In genomic region chr11:44554339-44554738, GRCm38 (mm10) we compare ENCODE assay signal across 28 mouse cellular contexts. TPM values are rescaled to one million over a fixed set of nuclear protein-coding genes. Genes with fewer than 3 reads are reported as not detected.
DNase-seq lines count a peak whose midpoint lies in the region; ATAC-seq lines count a peak whose summit lies in the region.
"Had no signal": no experiment of that assay in that cellular context is flagged by ENCODE, and none has a peak within 500 bp of the region (broad histone marks: within the 10 kb centered on the region; RNA-seq: fewer than 3 reads in every experiment).

No protein-coding gene starts in this region.

- ATAC-seq in forebrain, embryonic 12.5 days (ENCODE audit: low FRiP score) = 0 out of 2 replicates have a peak, but pooled peaks have one; percentile 30
- no peak for ATAC-seq in forebrain, embryonic 13.5 days
- ATAC-seq in intestine, embryonic 14.5 days (replicated peaks; ENCODE audit: low FRiP score, low TSS enrichment, low read depth) = peak; percentile 53; the same call in 1 of the 2 replicates
- ATAC-seq in intestine, embryonic 15.5 days = no peak
- peak; percentile 52; the same call in 1 of the 2 replicates for ATAC-seq in midbrain, embryonic 16.5 days
- no peak for ATAC-seq in midbrain, embryonic 13.5 days
- ATAC-seq: Patski had no signal

- H3K4me2 ChIP-seq in forebrain, embryonic 12.5 days = no peak overlapping the region
- no peak overlapping the region for H3K4me2 ChIP-seq in forebrain, embryonic 13.5 days
- no peak overlapping the region for H3K4me2 ChIP-seq in intestine, embryonic 14.5 days (ENCODE audit: low read length)
- no peak overlapping the region for H3K4me2 ChIP-seq in intestine, embryonic 15.5 days (replicated peaks)
- no peak overlapping the region for H3K4me2 ChIP-seq in midbrain, embryonic 16.5 days (ENCODE audit: low read length)
- no peak overlapping the region for H3K4me2 ChIP-seq in midbrain, embryonic 13.5 days (replicated peaks)
- H3K4me2 ChIP-seq: embryonic facial prominence, embryonic 15.5 days; heart, embryonic 12.5 days; hindbrain, embryonic 14.5 days; limb, embryonic 13.5 days; liver, embryonic 13.5 days; midbrain, embryonic 12.5 days had no signal

- no peaks in the 10 kb centered on the region for H3K9me3 ChIP-seq in forebrain, embryonic 12.5 days
- no peaks in the 10 kb centered on the region for H3K9me3 ChIP-seq in forebrain, embryonic 13.5 days (replicated peaks)
- H3K9me3 ChIP-seq in intestine, embryonic 14.5 days (ENCODE audit: control insufficient read depth, low read length) = no peaks in the 10 kb centered on the region
- H3K9me3 ChIP-seq in intestine, embryonic 15.5 days = no peaks in the 10 kb centered on the region
- H3K9me3 ChIP-seq in midbrain, embryonic 16.5 days (replicated peaks; ENCODE audit: control insufficient read depth, low read length, poor library complexity, severe bottlenecking) = no peaks in the 10 kb centered on the region
- H3K9me3 ChIP-seq in midbrain, embryonic 13.5 days = no peaks in the 10 kb centered on the region
- H3K9me3 ChIP-seq: limb, embryonic 13.5 days; liver, embryonic 13.5 days; midbrain, embryonic 12.5 days had no signal

- no peaks in the 10 kb centered on the region for H3K27me3 ChIP-seq in forebrain, embryonic 12.5 days
- no peaks in the 10 kb centered on the region for H3K27me3 ChIP-seq in forebrain, embryonic 13.5 days
- H3K27me3 ChIP-seq in intestine, embryonic 14.5 days (replicated peaks; ENCODE audit: control insufficient read depth, insufficient read depth, low read length) = no peaks in the 10 kb centered on the region
- no peaks in the 10 kb centered on the region for H3K27me3 ChIP-seq in intestine, embryonic 15.5 days (replicated peaks)
- no peaks in the 10 kb centered on the region for H3K27me3 ChIP-seq in midbrain, embryonic 16.5 days (ENCODE audit: control insufficient read depth, insufficient read depth, low read depth, low read length)
- H3K27me3 ChIP-seq in midbrain, embryonic 13.5 days = no peaks in the 10 kb centered on the region
- H3K27me3 ChIP-seq: embryonic facial prominence, embryonic 15.5 days; heart, embryonic 12.5 days; limb, embryonic 13.5 days; liver, embryonic 13.5 days; midbrain, embryonic 12.5 days; Patski had no signal

- 90% methylated on average over 4 of the region's 4 CpGs for WGBS in forebrain, embryonic 12.5 days
- WGBS in forebrain, embryonic 13.5 days = 81% methylated on average over 4 of the region's 4 CpGs
- 72% methylated on average over 4 of the region's 4 CpGs for WGBS in intestine, embryonic 14.5 days
- 63% methylated on average over 4 of the region's 4 CpGs for WGBS in intestine, embryonic 15.5 days
- WGBS in midbrain, embryonic 16.5 days = 79% methylated on average over 4 of the region's 4 CpGs
- WGBS in midbrain, embryonic 13.5 days = 81% methylated on average over 4 of the region's 4 CpGs

- no peaks in the 10 kb centered on the region for H3K4me1 ChIP-seq in forebrain, embryonic 12.5 days
- H3K4me1 ChIP-seq in forebrain, embryonic 13.5 days = no peaks in the 10 kb centered on the region
- no peaks in the 10 kb centered on the region for H3K4me1 ChIP-seq in intestine, embryonic 14.5 days (replicated peaks; ENCODE audit: control insufficient read depth, insufficient read depth, low read length)
- no peaks in the 10 kb centered on the region for H3K4me1 ChIP-seq in intestine, embryonic 15.5 days (replicated peaks)
- peaks cover 3% of the 10 kb centered on the region; the same call in 1 of the 2 replicates for H3K4me1 ChIP-seq in midbrain, embryonic 16.5 days (ENCODE audit: control insufficient read depth, insufficient read depth, low read length)
- H3K4me1 ChIP-seq in midbrain, embryonic 13.5 days (replicated peaks) = no peaks in the 10 kb centered on the region
- H3K4me1 ChIP-seq: embryonic facial prominence, embryonic 15.5 days; heart, embryonic 12.5 days; limb, embryonic 13.5 days; liver, embryonic 13.5 days; midbrain, embryonic 12.5 days had no signal

- H3K36me3 ChIP-seq in forebrain, embryonic 12.5 days (replicated peaks) = peaks cover 66% of the 10 kb centered on the region
- H3K36me3 ChIP-seq in forebrain, embryonic 13.5 days (ENCODE audit: poor library complexity, severe bottlenecking) = peaks cover 75% of the 10 kb centered on the region
- peaks cover 88% of the 10 kb centered on the region for H3K36me3 ChIP-seq in intestine, embryonic 14.5 days (ENCODE audit: control insufficient read depth, insufficient read depth, low read length)
- H3K36me3 ChIP-seq in intestine, embryonic 15.5 days = peaks cover 50% of the 10 kb centered on the region
- H3K36me3 ChIP-seq in midbrain, embryonic 16.5 days (ENCODE audit: control insufficient read depth, insufficient read depth, low read length) = peaks cover 32% of the 10 kb centered on the region
- peaks cover 68% of the 10 kb centered on the region for H3K36me3 ChIP-seq in midbrain, embryonic 13.5 days

- H3K4me3 ChIP-seq in forebrain, embryonic 12.5 days (replicated peaks) = no peak overlapping the region
- H3K4me3 ChIP-seq in forebrain, embryonic 13.5 days = no peak overlapping the region
- no peak overlapping the region for H3K4me3 ChIP-seq in intestine, embryonic 14.5 days (ENCODE audit: low read depth, low read length)
- no peak overlapping the region for H3K4me3 ChIP-seq in intestine, embryonic 15.5 days (replicated peaks)
- H3K4me3 ChIP-seq in midbrain, embryonic 16.5 days (ENCODE audit: low read depth, low read length) = no peak overlapping the region
- H3K4me3 ChIP-seq in midbrain, embryonic 13.5 days (replicated peaks) = no peak overlapping the region
- H3K4me3 ChIP-seq: embryonic facial prominence, embryonic 15.5 days; gastrocnemius, adult 2 months; heart, embryonic 12.5 days; layer of hippocampus, adult 2 months; limb, embryonic 13.5 days; liver, embryonic 13.5 days; midbrain, embryonic 12.5 days had no signal

- H3K9ac ChIP-seq in forebrain, embryonic 12.5 days = no peak overlapping the region
- H3K9ac ChIP-seq in forebrain, embryonic 13.5 days = no peak overlapping the region
- H3K9ac ChIP-seq in intestine, embryonic 14.5 days (ENCODE audit: low read length) = no peak overlapping the region
- no peak overlapping the region for H3K9ac ChIP-seq in intestine, embryonic 15.5 days
- H3K9ac ChIP-seq in midbrain, embryonic 16.5 days (ENCODE audit: low read depth, low read length) = no peak overlapping the region
- H3K9ac ChIP-seq in midbrain, embryonic 13.5 days (replicated peaks) = no peak overlapping the region
- H3K9ac ChIP-seq: embryonic facial prominence, embryonic 15.5 days; heart, embryonic 12.5 days; hindbrain, embryonic 14.5 days; limb, embryonic 13.5 days; liver, embryonic 13.5 days; midbrain, embryonic 12.5 days had no signal

- no peak for DNase-seq in intestine, embryonic 14.5 days (ENCODE audit: low spot score)
- no peak for DNase-seq in kidney, adult 11 months
- DNase-seq in adipocyte (ENCODE audit: low spot score) = no peak
- DNase-seq: adrenal gland, postnatal 25 days; cerebellum, adult 18-20 months; cerebellum, postnatal 25 days; embryo, embryonic 11 days; gastrocnemius, adult 2 months; heart, postnatal 14 days; kidney, adult 2 months; kidney, postnatal 10 days; layer of hippocampus, postnatal 36 days; liver, embryonic 13.5 days; lung, postnatal 14 days; right cerebral cortex, adult 18-20 months; thymus, postnatal 14 days had no signal

- no peak overlapping the region for H3K27ac ChIP-seq in forebrain, embryonic 12.5 days
- H3K27ac ChIP-seq in forebrain, embryonic 13.5 days = no peak overlapping the region
- no peak overlapping the region for H3K27ac ChIP-seq in intestine, embryonic 14.5 days (ENCODE audit: low read depth)
- no peak overlapping the region for H3K27ac ChIP-seq in intestine, embryonic 15.5 days
- H3K27ac ChIP-seq in midbrain, embryonic 16.5 days (ENCODE audit: low read length) = no peak overlapping the region
- H3K27ac ChIP-seq in midbrain, embryonic 13.5 days = no peak overlapping the region
- H3K27ac ChIP-seq: embryonic facial prominence, embryonic 15.5 days; gastrocnemius, adult 2 months; hindbrain, embryonic 14.5 days; layer of hippocampus, adult 2 months; limb, embryonic 13.5 days; liver, embryonic 13.5 days; midbrain, embryonic 12.5 days had no signal

RNA-seq across cellular contexts. Expression of gene Rnf145, which starts 35.6 kb away (rescaled TPM):
- 118 and 121 TPM in 2 replicates for polyA plus RNA-seq in forebrain, embryonic 12.5 days (2016; fragmentation: Nextera tagmentation; extraction: Ambion mirVana)
- polyA plus RNA-seq in forebrain, embryonic 13.5 days (2015; fragmentation: Nextera tagmentation; extraction: Ambion mirVana) = 78.0 and 84.3 TPM in 2 replicates
- polyA plus RNA-seq in intestine, embryonic 14.5 days (2014; fragmentation: Nextera tagmentation; extraction: Ambion mirVana) = 71.3 and 73.3 TPM in 2 replicates
- polyA plus RNA-seq in intestine, embryonic 15.5 days (2015; fragmentation: Nextera tagmentation; extraction: Ambion mirVana) = 52.1 and 54.8 TPM in 2 replicates
- polyA plus RNA-seq in midbrain, embryonic 16.5 days (2015; fragmentation: Nextera tagmentation; extraction: Ambion mirVana) = 108 and 110 TPM in 2 replicates
- polyA plus RNA-seq in midbrain, embryonic 13.5 days (2015; fragmentation: Nextera tagmentation; extraction: Ambion mirVana) = 114 and 127 TPM in 2 replicates

Comparison
In these comparisons a context has a peak if more than half of its experiments do, and no peak if none do; other contexts are left out.
1. ATAC-seq: peak in forebrain, embryonic 12.5 days (single experiment), intestine, embryonic 14.5 days (single experiment) and midbrain, embryonic 16.5 days (single experiment); none in forebrain, embryonic 13.5 days (single experiment), intestine, embryonic 15.5 days (single experiment) and midbrain, embryonic 13.5 days (single experiment).